ENCODE assay signal across 25 mouse cellular contexts in the genomic region with DNA sequence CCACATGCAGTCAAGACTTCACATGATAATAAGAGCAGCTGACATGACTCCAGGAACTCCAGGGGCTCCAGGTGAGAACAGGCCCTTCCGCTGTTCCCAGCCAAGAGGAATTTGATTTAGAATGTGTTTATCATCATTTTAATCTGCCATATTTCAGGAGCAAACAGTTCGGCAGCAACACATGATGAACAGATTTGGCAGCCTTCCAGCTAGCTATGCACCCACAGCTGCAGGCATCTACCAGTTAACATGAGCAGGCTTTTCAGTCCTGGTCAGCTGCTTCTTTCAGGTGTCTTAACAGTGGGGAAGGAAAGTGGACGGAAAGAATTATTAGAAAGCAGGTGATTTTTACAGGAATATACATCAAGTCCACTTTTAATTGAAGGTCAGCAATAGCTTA. TPM values are rescaled to one million over a fixed set of nuclear protein-coding genes. Genes with fewer than 3 reads are reported as not detected.
DNase-seq lines count a peak whose midpoint lies in the region; ATAC-seq lines count a peak whose summit lies in the region.
"Had no signal": no experiment of that assay in that cellular context is flagged by ENCODE, and none has a peak within 500 bp of the region (broad histone marks: within the 10 kb centered on the region; RNA-seq: fewer than 3 reads in every experiment).

No protein-coding gene starts in this region.

- no peaks in the 10 kb centered on the region for H3K9me3 ChIP-seq in forebrain, embryonic 16.5 days (ENCODE audit: control insufficient read depth, low read length)
- no peaks in the 10 kb centered on the region for H3K9me3 ChIP-seq in forebrain, embryonic 10.5 days
- H3K9me3 ChIP-seq: heart, embryonic 12.5 days; hindbrain, embryonic 12.5 days; liver, embryonic 12.5 days; neural tube, embryonic 12.5 days had no signal

- no peaks in the 10 kb centered on the region for H3K36me3 ChIP-seq in forebrain, embryonic 16.5 days (ENCODE audit: control insufficient read depth, insufficient read depth)
- H3K36me3 ChIP-seq in forebrain, embryonic 10.5 days (replicated peaks), result no peaks in the 10 kb centered on the region
- H3K36me3 ChIP-seq: heart, embryonic 12.5 days; hindbrain, embryonic 12.5 days; liver, embryonic 12.5 days; neural tube, embryonic 12.5 days had no signal

- no peak overlapping the region for H3K4me2 ChIP-seq in forebrain, embryonic 16.5 days (ENCODE audit: low read length)
- H3K4me2 ChIP-seq: heart, embryonic 12.5 days; hindbrain, embryonic 12.5 days; liver, embryonic 12.5 days; neural tube, embryonic 12.5 days had no signal

- no peak overlapping the region for H3K9ac ChIP-seq in forebrain, embryonic 16.5 days (replicated peaks; ENCODE audit: low read depth, low read length)
- H3K9ac ChIP-seq: heart, embryonic 12.5 days; hindbrain, embryonic 12.5 days; liver, embryonic 12.5 days; neural tube, embryonic 12.5 days had no signal

- no peak overlapping the region for H3K4me3 ChIP-seq in forebrain, embryonic 16.5 days (replicated peaks; ENCODE audit: low read length)
- no peak overlapping the region for H3K4me3 ChIP-seq in forebrain, embryonic 10.5 days
- H3K4me3 ChIP-seq: heart, embryonic 12.5 days; hindbrain, embryonic 12.5 days; liver, embryonic 12.5 days; neural tube, embryonic 12.5 days had no signal

- peaks cover 3% of the 10 kb centered on the region for H3K4me1 ChIP-seq in forebrain, embryonic 16.5 days (replicated peaks; ENCODE audit: control insufficient read depth, insufficient read depth, low read length)
- no peaks in the 10 kb centered on the region for H3K4me1 ChIP-seq in forebrain, embryonic 10.5 days
- H3K4me1 ChIP-seq: heart, embryonic 12.5 days; hindbrain, embryonic 12.5 days; liver, embryonic 12.5 days; neural tube, embryonic 12.5 days had no signal

- no peak overlapping the region for H3K27ac ChIP-seq in forebrain, embryonic 16.5 days (ENCODE audit: low read length)
- H3K27ac ChIP-seq in forebrain, embryonic 10.5 days, result no peak overlapping the region
- H3K27ac ChIP-seq: hindbrain, embryonic 12.5 days; liver, embryonic 12.5 days; neural tube, embryonic 12.5 days had no signal

- DNase-seq in forebrain, embryonic 10.5 days (ENCODE audit: extremely low spot score, low spot score), result no peak
- DNase-seq in left cerebral cortex, postnatal 4 days, result peak; percentile 6
- DNase-seq in left cerebral cortex, postnatal 25 days (ENCODE audit: low spot score in 2 of 2), result no peak
- DNase-seq in urinary bladder, postnatal 14 days (ENCODE audit: low spot score), result peak; percentile 7
- no peak for DNase-seq in urinary bladder, adult 2 months (ENCODE audit: low spot score)
- no peak for DNase-seq in cerebellum, postnatal 36 days
- DNase-seq: B cell, adult 2 months; cerebellum, adult 9-11 months; gastrocnemius, postnatal 10 days; heart, adult 11 months; heart, postnatal 14 days; kidney, adult 11 months; kidney, postnatal 10 days; lung, adult 2 months; lung, postnatal 36 days; thymus, postnatal 36 days had no signal

- ATAC-seq in forebrain, embryonic 16.5 days, result peak; percentile 50; the same call in 1 of the 2 replicates
- ATAC-seq: liver, embryonic 12.5 days had no signal

- H3K27me3 ChIP-seq in forebrain, embryonic 16.5 days (replicated peaks; ENCODE audit: control insufficient read depth, insufficient read depth, low read length), result no peaks in the 10 kb centered on the region
- no peaks in the 10 kb centered on the region for H3K27me3 ChIP-seq in forebrain, embryonic 10.5 days (ENCODE audit: poor library complexity, severe bottlenecking)
- H3K27me3 ChIP-seq: heart, embryonic 12.5 days; hindbrain, embryonic 12.5 days; liver, embryonic 12.5 days; neural tube, embryonic 12.5 days had no signal

- WGBS in forebrain, embryonic 16.5 days, result 60% methylated on average over 3 of the region's 3 CpGs
- WGBS in forebrain, embryonic 10.5 days, result 91% methylated on average over 3 of the region's 3 CpGs

- intact Hi-C loops in left cerebral cortex, postnatal 4 days (cut with DNase I), result no loop called here
- intact Hi-C loops in left cerebral cortex, postnatal 25 days (cut with DNase I), result no loop called here

RNA-seq across cellular contexts. Expression of a gene that starts 21.6 kb away (rescaled TPM):
- not detected in 2 replicates for polyA plus RNA-seq in forebrain, embryonic 16.5 days (2015; fragmentation: Nextera tagmentation; extraction: Ambion mirVana)
- polyA plus RNA-seq in forebrain, embryonic 10.5 days (2016; fragmentation: Nextera tagmentation; extraction: Ambion mirVana), result not detected in 2 replicates
- total RNA-seq in left cerebral cortex, postnatal 4 days (2021), result not detected
- total RNA-seq in left cerebral cortex, postnatal 25 days (2021), result not detected
- polyA plus RNA-seq in urinary bladder, adult 2 months (2012; rRNA removed), result not detected in 2 replicates
- total RNA-seq: adrenal gland, adult 18-20 months; gastrocnemius, postnatal 10 days; heart, postnatal 14 days; layer of hippocampus, adult 8-10 months; left cerebral cortex, postnatal 36 days had no signal
- polyA plus RNA-seq: heart, embryonic 12.5 days; hindbrain, embryonic 12.5 days; liver, embryonic 12.5 days; lung, adult 2 months; neural tube, embryonic 12.5 days; small intestine, adult 2 months had no signal

RNA-seq across cellular contexts. Expression of a gene that starts 39.1 kb away (rescaled TPM):
- 8.0 and 9.6 TPM in 2 replicates for polyA plus RNA-seq in forebrain, embryonic 16.5 days (2015; fragmentation: Nextera tagmentation; extraction: Ambion mirVana)
- polyA plus RNA-seq in forebrain, embryonic 10.5 days (2016; fragmentation: Nextera tagmentation; extraction: Ambion mirVana), result 10.2 and 11.4 TPM in 2 replicates
- total RNA-seq in left cerebral cortex, postnatal 4 days (2021), result 1 to 10 TPM; 4.5 to 5.0 TPM
- 1 to 10 TPM; 3.0 to 5.0 TPM for total RNA-seq in left cerebral cortex, postnatal 25 days (2021)
- 10.8 and 14.8 TPM in 2 replicates for polyA plus RNA-seq in urinary bladder, adult 2 months (2012; rRNA removed)

Comparison
In these comparisons a context has a peak if more than half of its experiments do, and no peak if none do; other contexts are left out.
1. DNase-seq: peak in left cerebral cortex, postnatal 4 days (single experiment) and urinary bladder, postnatal 14 days (single experiment); none in forebrain, embryonic 10.5 days (single experiment), left cerebral cortex, postnatal 25 days (0 of 2), urinary bladder, adult 2 months (single experiment) and cerebellum, postnatal 36 days (0 of 2).